Mouse (Mus musculus): ENCODE measurements around the gene Inpp5a. TPM values are rescaled to one million over a fixed set of nuclear protein-coding genes. Genes with fewer than 3 reads are reported as not detected.

Gene Inpp5a
- total and polyA plus RNA-seq, 2 experiments from 2014 or later = 15.1 to 21.2 TPM

DNA sequence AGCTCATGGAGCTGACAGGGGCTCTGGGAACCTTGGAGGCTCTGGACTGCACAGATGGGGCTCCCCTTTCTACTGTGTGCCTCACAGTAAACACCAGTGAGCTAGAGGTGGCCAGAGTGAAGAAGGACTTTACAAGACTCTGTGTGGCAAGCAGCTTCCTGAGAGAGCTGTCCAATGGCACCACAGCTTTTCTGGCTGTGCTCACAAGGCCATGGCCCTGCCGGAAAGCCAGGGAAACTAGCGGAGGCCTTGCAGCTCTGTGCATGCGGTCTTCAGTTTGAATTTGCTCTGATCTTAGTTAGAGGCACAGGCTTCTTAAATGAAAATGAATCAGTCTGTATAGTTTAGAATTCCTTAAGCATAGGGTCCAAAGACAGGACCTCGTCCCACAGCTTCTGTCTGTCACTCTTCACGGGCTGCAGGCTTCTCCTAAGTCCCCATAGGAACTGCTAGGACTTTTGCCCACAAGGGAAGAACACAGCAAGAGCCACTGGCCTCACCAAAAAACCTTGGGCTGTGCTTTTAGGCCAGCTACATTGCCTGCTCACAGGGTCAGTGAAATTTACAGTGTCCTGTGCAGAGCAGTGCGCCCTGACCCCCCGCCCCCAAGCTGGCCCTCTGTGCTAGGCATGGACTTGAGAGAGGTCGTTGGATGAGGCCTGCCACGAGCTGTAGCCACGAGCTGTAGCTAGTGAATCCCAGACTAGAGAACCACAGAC is 78.4 kb downstream of the Inpp5a start:
- Histone ChIP-seq H3K4me3 (ENCODE audit: low read depth, low read length) (no peak overlapping the region), H3K4me2 (ENCODE audit: low read depth, low read length, poor library complexity, severe bottlenecking) (no peak overlapping the region), H3K27me3 (ENCODE audit: insufficient read depth, low read length) (no peaks in the 10 kb centered on the region), H3K9ac (replicated peaks; ENCODE audit: low read length, poor library complexity, severe bottlenecking) (no peak overlapping the region), H3K4me1 (ENCODE audit: insufficient read depth, low read length) (no peaks in the 10 kb centered on the region), H3K9me3 (ENCODE audit: low read length) (no peaks in the 10 kb centered on the region), H3K27ac (ENCODE audit: low read depth, low read length) (no peak overlapping the region), H3K36me3 (ENCODE audit: insufficient read depth, low read length) (no peaks in the 10 kb centered on the region)
- TF ChIP-seq CTCF (IDR thresholded peaks at IDR 0.05) = no peak
- ATAC-seq (ENCODE audit: low FRiP score) (no peak), DNase-seq (ENCODE audit: low spot score) (no peak)
- 74% methylated on average over 10 of the region's 10 CpGs for WGBS

DNA sequence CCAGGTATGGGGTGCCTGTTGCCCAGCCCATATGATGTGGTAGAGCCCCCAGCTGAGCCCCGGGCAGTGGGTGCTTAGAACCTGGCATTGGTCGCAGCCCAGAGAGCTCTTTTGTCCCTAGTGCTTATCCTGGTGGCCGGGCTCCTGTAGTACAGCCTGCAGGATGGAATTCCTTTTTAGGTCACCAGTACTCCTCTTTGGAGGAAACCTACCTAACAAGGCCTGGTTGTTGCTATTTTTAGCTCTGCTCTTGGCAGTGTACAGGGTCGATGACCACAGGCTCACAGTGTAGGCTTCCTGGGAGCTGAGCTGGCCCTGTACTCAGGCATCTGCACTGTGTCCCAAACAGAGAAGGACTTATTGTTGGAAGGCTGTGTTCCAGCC is 79.0 kb downstream of the Inpp5a start:
- ATAC-seq (ENCODE audit: low FRiP score) (no peak), DNase-seq (ENCODE audit: low spot score) (no peak)
- peak; percentile 16; the same call in 1 of the 2 replicates for TF ChIP-seq CTCF (IDR thresholded peaks at IDR 0.05)
- H3K4me2 ChIP-seq (ENCODE audit: low read depth, low read length, poor library complexity, severe bottlenecking) = no peak overlapping the region
- no peaks in the 10 kb centered on the region for H3K27me3 ChIP-seq (ENCODE audit: insufficient read depth, low read length)
- H3K27ac ChIP-seq (ENCODE audit: low read depth, low read length) = no peak overlapping the region
- no peaks in the 10 kb centered on the region for H3K4me1 ChIP-seq (ENCODE audit: insufficient read depth, low read length)
- no peaks in the 10 kb centered on the region for H3K36me3 ChIP-seq (ENCODE audit: insufficient read depth, low read length)
- 56% methylated on average over 4 of the region's 4 CpGs for WGBS
- no peaks in the 10 kb centered on the region for H3K9me3 ChIP-seq (ENCODE audit: low read length)
- H3K9ac ChIP-seq (replicated peaks; ENCODE audit: low read length, poor library complexity, severe bottlenecking) = no peak overlapping the region
- no peak overlapping the region for H3K4me3 ChIP-seq (ENCODE audit: low read depth, low read length)

DNA sequence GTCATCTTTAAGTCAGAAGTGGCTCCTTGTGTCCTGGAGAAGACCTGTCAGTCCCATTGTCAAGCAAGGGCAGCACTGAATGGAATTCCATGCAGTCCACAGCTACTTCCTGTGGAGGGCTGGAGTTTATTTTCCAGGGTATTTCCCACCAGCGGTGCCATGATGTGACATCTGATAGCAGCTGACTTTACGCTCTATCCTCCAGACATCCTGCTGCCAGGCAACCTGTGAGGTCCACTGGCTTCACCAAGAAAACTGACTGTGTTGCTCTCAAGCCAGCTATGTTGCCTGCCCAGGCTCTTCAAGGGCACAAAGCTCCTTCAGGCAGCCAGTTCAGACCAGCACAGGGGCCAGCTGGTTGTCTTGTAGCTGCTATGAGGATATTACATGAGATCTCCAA is 79.5 kb downstream of the Inpp5a start:
- H3K9ac ChIP-seq (replicated peaks; ENCODE audit: low read length, poor library complexity, severe bottlenecking) = no peak overlapping the region
- no peak overlapping the region for H3K27ac ChIP-seq (ENCODE audit: low read depth, low read length)
- ATAC-seq (ENCODE audit: low FRiP score) = no peak
- no peaks in the 10 kb centered on the region for H3K4me1 ChIP-seq (ENCODE audit: insufficient read depth, low read length)
- H3K36me3 ChIP-seq (ENCODE audit: insufficient read depth, low read length) = no peaks in the 10 kb centered on the region
- WGBS = 43% methylated on average over 2 of the region's 2 CpGs
- H3K4me2 ChIP-seq (ENCODE audit: low read depth, low read length, poor library complexity, severe bottlenecking) = no peak overlapping the region
- TF ChIP-seq CTCF (IDR thresholded peaks at IDR 0.05) = no peak
- no peaks in the 10 kb centered on the region for H3K27me3 ChIP-seq (ENCODE audit: insufficient read depth, low read length)
- peak; percentile 48 for DNase-seq (ENCODE audit: low spot score)
- H3K4me3 ChIP-seq (ENCODE audit: low read depth, low read length) = no peak overlapping the region
- no peaks in the 10 kb centered on the region for H3K9me3 ChIP-seq (ENCODE audit: low read length)

DNA sequence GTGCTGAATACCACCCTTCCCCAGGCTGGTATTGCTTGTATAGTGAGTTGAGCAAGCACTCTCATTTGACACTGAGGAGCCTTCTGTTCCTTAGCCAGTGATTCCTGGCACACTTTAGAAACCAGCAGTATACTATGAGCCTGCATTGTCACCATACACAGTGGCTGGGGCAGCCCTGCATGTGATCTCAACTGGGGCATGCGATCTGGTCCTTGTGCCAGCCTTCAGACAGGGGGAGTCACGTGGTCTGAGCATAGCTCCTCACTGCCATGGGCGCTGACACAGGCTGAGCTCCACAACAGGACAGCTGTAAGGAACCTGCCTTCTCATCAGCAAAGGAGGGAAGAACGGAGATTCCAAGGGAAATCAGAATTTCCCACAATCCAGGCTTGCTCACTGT is 80.5 kb downstream of the Inpp5a start:
- ATAC-seq (ENCODE audit: low FRiP score) (no peak), DNase-seq (ENCODE audit: low spot score) (peak; percentile 32)
- Histone ChIP-seq H3K4me2 (ENCODE audit: low read depth, low read length, poor library complexity, severe bottlenecking) (no peak overlapping the region), H3K9ac (replicated peaks; ENCODE audit: low read length, poor library complexity, severe bottlenecking) (no peak overlapping the region), H3K4me1 (ENCODE audit: insufficient read depth, low read length) (no peaks in the 10 kb centered on the region), H3K27me3 (ENCODE audit: insufficient read depth, low read length) (no peaks in the 10 kb centered on the region), H3K27ac (ENCODE audit: low read depth, low read length) (no peak overlapping the region), H3K4me3 (ENCODE audit: low read depth, low read length) (no peak overlapping the region), H3K9me3 (ENCODE audit: low read length) (no peaks in the 10 kb centered on the region), H3K36me3 (ENCODE audit: insufficient read depth, low read length) (no peaks in the 10 kb centered on the region)
- TF ChIP-seq CTCF (IDR thresholded peaks at IDR 0.05) = no peak
- WGBS = 74% methylated on average over 4 of the region's 4 CpGs

DNA sequence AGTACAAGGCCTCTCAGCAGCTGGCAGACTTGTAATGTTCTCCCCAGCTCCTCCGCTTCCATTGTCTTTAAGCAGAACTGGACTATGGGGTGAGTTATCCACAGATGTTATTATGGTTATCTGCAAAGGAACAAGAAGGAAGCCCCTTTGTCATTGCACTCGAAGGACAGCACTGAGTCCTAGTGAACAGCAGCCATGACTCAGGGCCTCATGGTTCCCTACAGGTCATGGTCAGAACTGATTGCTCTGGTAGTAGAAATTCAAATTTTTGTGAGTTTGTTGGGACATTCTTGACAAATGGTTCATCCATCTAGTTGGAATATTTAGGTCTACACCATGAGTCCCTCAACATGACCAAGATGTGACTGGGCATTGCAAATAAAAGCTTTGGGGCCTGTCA is 81.6 kb downstream of the Inpp5a start:
- TF ChIP-seq CTCF (IDR thresholded peaks at IDR 0.05) = no peak
- 84% methylated on average over 2 of the region's 2 CpGs for WGBS
- Histone ChIP-seq H3K4me1 (ENCODE audit: insufficient read depth, low read length) (no peaks in the 10 kb centered on the region), H3K9ac (replicated peaks; ENCODE audit: low read length, poor library complexity, severe bottlenecking) (no peak overlapping the region), H3K36me3 (ENCODE audit: insufficient read depth, low read length) (no peaks in the 10 kb centered on the region), H3K9me3 (ENCODE audit: low read length) (no peaks in the 10 kb centered on the region), H3K27ac (ENCODE audit: low read depth, low read length) (no peak overlapping the region), H3K27me3 (ENCODE audit: insufficient read depth, low read length) (no peaks in the 10 kb centered on the region), H3K4me2 (ENCODE audit: low read depth, low read length, poor library complexity, severe bottlenecking) (no peak overlapping the region), H3K4me3 (ENCODE audit: low read depth, low read length) (no peak overlapping the region)
- no peak for ATAC-seq (ENCODE audit: low FRiP score)
- no peak for DNase-seq (ENCODE audit: low spot score)

DNA sequence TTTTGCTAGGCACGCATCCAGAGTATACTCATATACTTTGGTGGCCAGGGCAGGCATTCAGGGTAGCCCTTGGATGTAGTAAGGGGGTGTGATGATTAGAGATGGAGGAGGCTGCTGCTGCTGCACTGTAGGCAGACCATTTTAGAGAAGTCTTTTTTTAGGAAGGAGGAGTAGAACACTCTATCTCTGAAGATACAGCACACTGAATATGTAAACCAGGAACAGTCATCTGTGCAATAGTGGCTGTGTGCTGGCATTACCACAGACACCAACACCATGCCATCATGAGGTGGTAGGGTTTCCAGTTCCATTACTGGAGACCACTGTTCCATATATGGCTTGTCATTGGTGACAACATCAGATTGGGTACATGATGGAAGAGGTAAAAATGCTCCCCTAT is 83.1 kb downstream of the Inpp5a start:
- ATAC-seq (ENCODE audit: low FRiP score) (no peak), DNase-seq (ENCODE audit: low spot score) (no peak)
- Histone ChIP-seq H3K4me1 (ENCODE audit: insufficient read depth, low read length) (no peaks in the 10 kb centered on the region), H3K4me3 (ENCODE audit: low read depth, low read length) (no peak overlapping the region), H3K27me3 (ENCODE audit: insufficient read depth, low read length) (no peaks in the 10 kb centered on the region), H3K9me3 (ENCODE audit: low read length) (no peaks in the 10 kb centered on the region), H3K9ac (replicated peaks; ENCODE audit: low read length, poor library complexity, severe bottlenecking) (no peak overlapping the region), H3K4me2 (ENCODE audit: low read depth, low read length, poor library complexity, severe bottlenecking) (no peak overlapping the region), H3K36me3 (ENCODE audit: insufficient read depth, low read length) (no peaks in the 10 kb centered on the region), H3K27ac (ENCODE audit: low read depth, low read length) (no peak overlapping the region)
- TF ChIP-seq CTCF (IDR thresholded peaks at IDR 0.05) = no peak
- 83% methylated on average over 1 of the region's 1 CpGs for WGBS
